Mouse (Mus musculus) heart, postnatal 10 days (tissue): ENCODE data around the gene 1700012A03Rik. TPM values are rescaled to one million over a fixed set of nuclear protein-coding genes. Genes with fewer than 3 reads are reported as not detected.
A peak's percentile ranks its signal among the peaks of the same experiment; 100 is the strongest.

ENCODE experiments used
- DNase-seq, 2 experiments: peaks; one replicate each; pipeline ENCODE4 v3.0.0; 2021
- intact Hi-C: fragments of 180-260 bp; cut with DNase I; formaldehyde crosslinking; loops from one replicate; pipeline ENCODE4 v1.15.1; 2025
- total RNA-seq, 2 experiments: library from RNA; stranded (reverse); gene quantifications; 2 replicates each; pipeline ENCODE4 v1.2.3; 2021

The 1700012A03Rik gene
- not detected for total RNA-seq

DNA sequence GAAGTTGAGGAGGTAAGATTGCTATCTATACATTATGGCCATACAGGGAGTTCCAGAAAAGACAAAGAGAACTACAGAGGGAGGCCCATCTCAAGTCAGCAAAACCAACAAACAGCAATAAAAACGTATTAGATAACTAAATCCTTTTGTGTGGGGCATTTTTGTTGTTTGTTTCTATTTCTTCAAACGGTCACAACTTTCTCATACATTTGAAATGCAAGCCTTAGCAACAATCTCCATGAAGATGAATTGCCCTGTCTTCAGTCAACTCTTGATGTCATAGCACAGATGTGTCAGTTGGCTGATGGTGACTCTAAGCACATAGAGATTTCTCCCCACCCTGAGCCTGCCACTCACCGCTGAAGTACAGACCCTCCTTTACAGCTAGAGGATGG, at the start of gene 1700012A03Rik:
TSS of gene 1700012A03Rik (plus strand) at position 296 of the 395 bp plus-strand sequence.
- intact Hi-C loops, result no loop called here
- DNase-seq, result no peak

DNA sequence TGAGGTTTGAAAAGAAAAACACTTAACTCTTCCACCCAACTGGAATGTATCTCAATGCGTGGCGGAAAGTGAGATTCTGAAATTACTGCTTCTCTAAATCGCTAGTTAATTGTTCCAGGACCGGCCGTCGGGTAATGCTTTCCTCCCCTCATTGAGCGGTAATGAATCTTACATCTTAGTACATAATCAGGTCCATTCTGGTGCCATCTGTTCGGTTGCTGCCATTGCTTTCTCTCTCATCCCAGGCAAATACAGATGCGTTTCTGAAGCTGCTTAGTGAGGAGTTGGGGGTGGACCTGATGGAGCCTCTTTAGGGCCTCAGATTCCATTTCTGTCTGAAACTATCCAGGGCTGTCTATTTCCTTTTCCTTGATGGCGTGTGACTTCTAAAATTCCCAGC, 45.8 kb upstream of the 1700012A03Rik start:
- intact Hi-C loops, result no loop called here

DNA sequence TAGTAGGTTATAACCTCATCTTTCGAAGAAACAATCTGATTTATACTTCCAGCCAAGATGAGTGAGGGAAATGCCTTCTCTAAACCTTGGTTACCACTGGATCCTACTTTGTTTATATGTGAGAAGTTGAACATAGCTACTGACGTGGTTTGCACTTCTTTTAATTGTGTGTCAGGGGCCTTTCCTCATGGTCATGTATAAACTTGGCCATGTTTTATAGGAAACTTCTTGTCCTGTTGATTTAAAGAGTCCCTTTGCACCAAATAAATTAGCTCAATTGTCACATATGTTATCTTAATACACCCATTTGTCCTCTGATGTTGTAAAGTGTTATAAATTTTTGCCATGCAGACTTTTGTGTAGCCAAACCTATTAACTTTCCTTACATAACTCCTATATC, 44.1 kb upstream of the 1700012A03Rik start:
- no peak for DNase-seq
- intact Hi-C loops, result no loop called here

More for the DNA sequence above, 45.8 kb upstream of the 1700012A03Rik start:
- DNase-seq, result no peak

DNA sequence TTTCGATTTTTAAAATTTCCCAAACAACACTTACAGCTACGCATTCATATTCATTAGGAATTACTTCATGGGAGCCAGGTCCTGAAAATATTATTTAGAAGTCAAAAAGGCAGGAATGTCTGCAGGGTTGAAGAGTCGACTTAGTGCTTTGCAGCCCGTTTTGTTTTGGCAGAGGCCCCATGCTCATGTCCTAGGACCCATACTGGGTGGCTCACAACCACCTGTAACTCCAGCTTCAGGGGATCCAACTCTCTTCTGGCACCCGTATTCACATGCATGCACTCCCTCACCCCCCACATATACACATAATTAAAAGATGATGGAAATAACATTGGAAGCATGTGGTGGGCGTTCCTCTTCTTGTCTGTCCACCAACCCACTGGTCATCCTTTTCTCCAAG, 43.7 kb upstream of the 1700012A03Rik start:
- intact Hi-C loops, result no loop called here
- DNase-seq, result no peak

DNA sequence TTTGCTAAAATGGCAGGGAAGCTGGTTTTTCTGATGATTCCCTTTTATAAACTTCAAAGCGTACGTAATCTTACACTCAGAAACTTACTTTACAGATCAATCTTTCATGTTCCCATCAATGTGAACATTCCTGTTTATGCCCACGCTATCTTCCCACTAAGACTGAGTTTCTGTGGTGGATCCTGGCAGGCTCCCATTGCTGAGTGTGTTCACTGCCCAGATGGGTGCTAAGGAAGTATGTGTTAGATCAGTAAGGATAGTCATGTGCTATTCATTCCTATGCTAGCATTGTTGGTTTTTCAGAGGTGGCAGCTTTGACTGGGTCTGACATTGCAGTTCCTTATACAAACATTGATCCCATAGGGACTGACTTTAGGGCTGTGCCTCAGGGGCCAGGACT, 42.7 kb upstream of the 1700012A03Rik start:
- no peak for DNase-seq
- intact Hi-C loops, result no loop called here

DNA sequence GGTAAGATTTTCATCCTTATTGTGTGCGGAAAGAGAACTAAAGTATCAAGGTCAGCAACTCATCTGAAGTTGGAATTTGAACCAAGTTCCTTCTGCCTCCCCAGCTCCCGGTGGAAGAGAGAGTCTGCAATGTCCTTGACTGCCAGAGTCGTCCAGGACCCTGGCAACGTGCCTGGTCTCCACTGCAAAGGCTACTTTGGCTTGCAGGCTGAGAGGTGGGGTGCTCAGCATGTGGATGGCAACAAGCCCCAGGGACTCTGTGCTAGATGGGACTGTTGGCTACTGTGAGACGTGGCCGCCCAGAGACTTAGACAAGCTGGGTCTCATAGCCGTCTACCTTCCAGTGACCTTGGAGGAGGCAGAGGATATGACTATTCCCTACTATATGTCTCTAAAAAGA, 33.2 kb upstream of the 1700012A03Rik start:
- intact Hi-C loops, result loop anchor here (5.0 kb wide), 1 partner anchor 575 kb away; no protein-coding TSS in a partner anchor
- peak; percentile 55 to 71 for DNase-seq

DNA sequence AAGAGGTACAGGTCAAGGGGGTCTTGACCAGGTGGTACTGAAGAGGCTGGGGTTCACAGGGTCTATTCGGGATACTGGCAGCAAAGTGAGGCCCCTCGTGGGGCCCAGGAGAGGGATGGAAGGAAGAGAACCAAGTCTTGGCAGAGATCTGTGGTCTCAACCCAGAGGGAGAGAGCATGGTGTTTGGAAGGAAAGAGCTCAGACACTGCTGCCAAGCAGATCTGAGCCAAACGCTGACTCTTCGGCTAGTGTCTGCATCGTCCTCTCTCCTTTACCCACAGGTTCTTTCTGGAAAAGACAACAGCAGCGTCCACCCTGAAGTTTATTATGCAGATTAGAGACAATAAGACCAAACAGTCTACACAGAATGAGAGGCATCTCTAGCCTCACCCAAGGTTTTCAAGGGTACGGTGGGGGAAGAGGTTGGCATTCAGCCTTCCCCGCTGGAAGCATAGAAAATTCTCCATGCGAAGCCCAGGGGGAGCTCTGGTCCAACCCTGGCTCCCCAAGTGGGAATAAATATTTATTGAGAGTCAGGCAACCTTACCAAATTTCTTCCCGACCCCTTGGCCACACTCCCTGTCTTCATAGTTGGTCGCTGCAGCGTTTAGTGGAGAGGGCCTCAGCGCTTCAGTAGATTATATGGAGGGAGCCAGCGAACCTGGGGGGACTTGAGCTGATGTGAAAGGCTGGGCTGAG, 32.5 kb upstream of the 1700012A03Rik start:
- DNase-seq, result peak; percentile 16

DNA sequence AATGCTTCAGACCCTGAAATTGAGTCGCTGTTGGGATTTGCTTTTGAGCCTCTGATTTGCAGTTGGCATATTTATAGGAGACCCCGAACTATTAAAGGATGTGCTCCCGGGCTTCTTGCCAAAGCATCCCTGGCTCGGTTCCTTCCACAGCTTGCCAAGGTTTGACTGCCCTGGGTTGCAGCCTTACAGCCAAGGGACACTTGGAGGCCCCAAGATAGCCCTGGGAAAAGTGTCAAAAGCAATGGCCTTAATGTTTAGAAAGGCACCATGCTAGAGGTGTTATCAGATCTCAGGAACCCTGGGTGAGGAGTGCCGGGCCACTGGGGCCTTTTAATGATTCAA, 32.0 kb upstream of the 1700012A03Rik start:
- peak; percentile 77 to 83 for DNase-seq
- intact Hi-C loops, result loop anchor here (5.0 kb wide), 1 partner anchor 574 kb away; no protein-coding TSS in a partner anchor

More for the DNA sequence above, 32.5 kb upstream of the 1700012A03Rik start:
- intact Hi-C loops, result loop anchor here (5.0 kb wide), 1 partner anchor 575 kb away; no protein-coding TSS in a partner anchor

DNA sequence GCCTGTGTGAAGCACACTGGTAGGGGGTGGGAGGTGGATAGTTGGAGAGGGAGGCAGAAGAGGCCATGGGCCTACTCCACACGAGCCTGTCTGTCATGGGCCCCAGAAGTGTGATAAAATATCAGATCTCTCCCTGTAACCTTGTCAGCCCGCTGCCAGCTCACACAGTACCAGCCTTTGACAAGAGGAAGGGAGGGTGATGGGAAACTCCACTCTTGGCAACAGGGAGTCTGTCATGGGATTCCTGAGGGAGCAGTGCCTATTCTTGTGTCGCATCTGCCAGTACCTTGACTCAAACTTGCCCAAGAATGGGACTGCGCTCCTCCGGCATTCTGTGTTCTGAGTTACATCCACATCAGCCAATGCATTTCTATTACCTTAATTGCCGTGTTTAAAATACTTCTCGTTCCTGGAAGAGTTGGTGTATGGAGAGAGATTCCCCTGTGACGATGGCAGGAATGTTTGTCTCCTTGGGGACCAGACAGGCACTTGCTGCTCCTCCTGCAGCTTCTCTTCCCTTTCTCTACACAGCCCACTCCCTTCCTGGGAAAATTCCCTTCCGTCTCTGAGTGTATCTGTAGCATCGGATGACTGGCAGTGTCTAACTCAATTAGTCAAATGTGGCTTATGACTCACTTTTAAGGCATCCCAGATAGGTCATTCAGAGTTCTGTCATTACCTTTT, 28.1 kb upstream of the 1700012A03Rik start:
- intact Hi-C loops, result no loop called here
- DNase-seq, result peak; percentile 5 to 6

DNA sequence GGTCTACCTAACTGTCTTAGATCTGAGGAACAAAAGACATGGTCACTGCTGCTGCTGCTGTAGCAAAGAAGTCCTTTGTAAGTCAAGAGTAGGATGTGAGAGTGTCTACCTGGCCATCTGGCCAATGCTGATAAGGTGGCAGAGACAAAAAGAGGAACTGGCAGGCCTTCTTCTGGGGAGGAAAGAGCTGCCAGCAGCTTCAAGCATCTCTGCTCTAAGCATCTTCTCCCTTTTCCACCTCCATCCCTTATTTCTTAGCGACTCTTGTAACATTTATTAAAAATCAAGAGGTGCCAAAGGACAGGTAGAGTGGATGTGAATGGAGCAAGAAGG, 27.5 kb upstream of the 1700012A03Rik start:
- intact Hi-C loops, result no loop called here

DNA sequence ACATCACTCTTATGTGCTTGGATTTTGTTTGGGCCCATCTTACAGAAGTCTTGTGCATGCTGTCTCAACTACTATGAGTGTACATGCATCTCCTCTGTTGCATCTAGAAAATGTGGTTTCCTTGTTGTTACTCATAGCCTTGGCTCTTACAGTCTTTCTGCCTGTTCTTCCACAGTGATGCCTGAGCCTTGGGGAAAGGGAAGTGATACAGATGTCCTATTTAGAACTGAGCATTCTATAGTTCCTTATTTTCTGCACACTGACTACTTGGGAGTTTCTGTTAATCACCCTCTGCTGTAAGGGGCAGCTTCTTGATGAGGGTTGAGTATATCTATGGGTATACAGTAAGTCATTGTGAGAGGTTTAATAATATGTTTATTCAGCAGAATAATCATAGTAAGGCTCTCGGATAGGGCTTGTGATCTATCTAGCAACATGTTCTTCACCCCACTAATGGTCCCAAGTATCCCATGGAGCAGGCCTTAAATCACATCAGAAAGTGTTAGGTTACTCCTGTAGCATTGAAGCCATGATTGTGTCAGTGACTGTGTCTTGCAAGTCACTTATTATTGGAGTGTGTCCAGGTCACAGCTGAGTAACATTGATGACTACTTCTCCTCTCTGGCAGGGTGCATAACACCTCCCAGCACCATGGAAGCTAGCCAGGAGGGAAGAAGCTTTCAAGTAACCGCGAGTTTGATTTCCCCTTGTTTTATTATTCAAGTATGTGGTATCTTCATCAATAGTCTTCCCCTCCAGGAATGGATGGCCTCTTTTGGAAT, 21.6 kb upstream of the 1700012A03Rik start:
- intact Hi-C loops, result no loop called here
- DNase-seq, result no peak

More for the DNA sequence above, 27.5 kb upstream of the 1700012A03Rik start:
- DNase-seq, result no peak

DNA sequence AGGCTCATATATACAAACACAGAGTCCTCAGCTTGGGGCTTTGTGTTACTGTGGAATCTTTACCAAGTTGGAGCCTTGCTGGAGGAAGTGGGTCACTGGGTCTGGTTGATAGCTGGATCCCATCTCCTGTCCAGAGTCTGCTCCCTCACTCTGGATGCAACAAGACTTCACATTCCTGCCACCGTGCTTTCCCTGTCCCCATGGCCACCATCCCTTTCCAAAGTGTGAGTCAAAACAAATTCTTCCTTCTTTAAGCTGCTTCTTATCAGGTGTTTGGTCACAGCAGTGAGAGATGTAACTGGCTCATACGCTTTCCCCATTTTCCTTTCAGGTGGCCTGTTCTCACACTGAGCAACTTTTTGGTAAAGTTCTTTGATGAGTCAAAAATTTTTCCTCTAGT, 15.8 kb upstream of the 1700012A03Rik start:
- intact Hi-C loops, result no loop called here
- DNase-seq, result no peak

DNA sequence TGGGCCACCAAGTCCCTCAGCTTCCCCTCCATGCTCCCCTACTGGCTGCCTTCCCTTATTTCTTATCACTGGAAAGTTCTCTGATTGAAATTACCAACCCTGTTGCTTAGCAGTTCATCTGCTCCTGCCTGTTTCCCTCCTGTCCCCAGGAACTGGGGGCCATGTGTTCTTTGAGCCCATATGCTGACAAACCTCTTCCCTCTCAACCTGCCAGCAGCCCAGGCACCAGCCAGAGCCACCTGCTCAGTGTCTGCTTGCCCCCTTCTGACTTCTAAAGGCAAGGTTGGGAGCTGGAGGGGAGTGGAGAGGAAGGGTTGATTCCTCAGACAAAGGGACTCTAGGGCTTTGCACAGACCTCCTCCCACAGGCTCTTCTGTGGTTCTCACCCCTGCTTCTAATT, 4.7 kb upstream of the 1700012A03Rik start:
- DNase-seq, result no peak
- intact Hi-C loops, result no loop called here

DNA sequence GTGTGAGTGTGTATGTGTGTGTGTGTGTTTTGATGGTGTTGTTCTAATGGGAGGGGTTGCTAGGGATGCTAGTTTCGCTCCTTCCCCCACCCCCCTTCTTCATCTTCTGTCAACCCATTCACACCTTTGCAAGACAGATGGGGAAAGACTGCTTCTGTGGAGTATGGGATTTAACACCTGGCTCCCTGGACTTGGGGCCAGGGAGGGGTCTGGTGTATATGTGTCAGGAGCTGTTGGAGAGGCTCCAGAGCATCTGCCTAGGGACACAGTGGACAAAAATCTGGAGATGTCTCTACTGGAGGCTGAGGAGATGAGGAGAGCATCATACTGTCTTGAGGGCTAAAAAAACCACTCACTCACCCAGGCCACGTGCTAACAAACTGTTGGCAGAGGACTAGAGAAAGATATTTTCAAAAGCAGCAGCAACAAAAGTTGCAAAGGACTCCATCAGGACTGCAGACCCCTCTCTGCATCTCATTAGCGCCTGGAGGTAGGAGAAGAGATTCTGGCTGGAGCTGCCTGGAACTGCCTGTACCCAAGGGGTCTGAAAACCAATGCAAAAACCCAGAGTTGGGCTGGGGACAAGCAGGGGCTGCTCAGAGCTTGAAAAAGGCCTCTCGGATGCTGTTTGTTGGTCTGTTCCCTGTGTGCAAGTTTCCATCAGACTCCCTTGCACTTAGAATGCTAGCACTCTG, 643 bp upstream of the 1700012A03Rik start:
- DNase-seq, result no peak
- intact Hi-C loops, result no loop called here

DNA sequence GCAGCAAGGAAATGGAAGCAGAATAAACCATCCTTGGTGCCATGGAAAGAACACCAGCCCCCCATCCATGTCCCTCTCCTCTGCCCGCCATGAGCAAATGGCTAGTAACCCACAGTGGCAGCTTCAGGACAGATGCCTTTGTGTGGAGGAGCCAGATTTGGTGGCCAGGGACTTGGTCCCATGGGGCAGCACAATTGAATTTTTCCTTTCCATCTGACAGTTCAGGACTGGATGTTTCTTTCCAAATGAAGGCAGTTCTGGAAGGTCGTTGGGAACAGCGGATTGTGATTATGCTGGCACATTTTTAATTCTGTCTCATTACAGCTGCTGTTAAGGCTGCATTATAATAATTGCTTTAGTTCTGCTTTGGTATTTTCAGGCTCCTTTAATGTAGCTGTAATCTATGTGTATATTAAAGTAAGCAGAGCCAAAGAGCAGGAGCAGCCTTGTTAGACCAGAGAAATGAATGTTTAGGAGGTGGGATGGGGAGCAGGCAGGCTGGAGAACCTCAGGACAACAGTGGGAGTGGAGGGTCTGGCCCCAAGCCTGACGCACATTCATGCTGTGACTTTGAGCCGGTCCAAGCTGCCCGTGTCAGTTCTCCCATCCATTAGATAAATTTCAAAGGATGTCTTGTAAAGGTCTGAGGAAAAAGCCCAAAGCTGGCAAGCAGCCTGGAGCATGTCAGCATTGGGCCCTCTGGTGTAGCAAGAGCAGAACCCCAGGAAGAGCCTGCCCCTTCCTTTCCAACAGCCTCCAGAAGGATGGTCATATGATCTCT, 2.3 kb downstream of the 1700012A03Rik start:
- intact Hi-C loops, result no loop called here
- peak in 1 of 2 experiments; percentile 12 for DNase-seq

DNA sequence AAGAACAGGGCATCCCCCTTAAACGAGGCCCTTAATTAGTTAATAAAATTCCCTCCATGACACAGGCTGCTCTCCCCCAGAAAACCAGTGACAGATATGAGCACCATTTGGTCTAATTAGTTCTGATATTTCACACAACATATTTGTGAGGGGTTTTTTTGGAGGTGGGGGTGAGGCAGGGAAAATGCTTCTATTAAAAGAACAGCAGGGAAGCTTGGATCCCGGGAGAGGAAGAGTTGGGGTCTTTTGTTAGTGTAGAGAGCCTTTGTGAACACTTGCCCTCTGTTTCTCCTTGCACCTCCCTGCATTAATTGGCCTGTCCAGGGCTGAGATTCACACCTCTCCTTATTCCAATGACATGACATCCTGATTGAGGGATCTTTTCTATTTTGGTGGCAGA, 6.5 kb downstream of the 1700012A03Rik start:
- intact Hi-C loops, result no loop called here

DNA sequence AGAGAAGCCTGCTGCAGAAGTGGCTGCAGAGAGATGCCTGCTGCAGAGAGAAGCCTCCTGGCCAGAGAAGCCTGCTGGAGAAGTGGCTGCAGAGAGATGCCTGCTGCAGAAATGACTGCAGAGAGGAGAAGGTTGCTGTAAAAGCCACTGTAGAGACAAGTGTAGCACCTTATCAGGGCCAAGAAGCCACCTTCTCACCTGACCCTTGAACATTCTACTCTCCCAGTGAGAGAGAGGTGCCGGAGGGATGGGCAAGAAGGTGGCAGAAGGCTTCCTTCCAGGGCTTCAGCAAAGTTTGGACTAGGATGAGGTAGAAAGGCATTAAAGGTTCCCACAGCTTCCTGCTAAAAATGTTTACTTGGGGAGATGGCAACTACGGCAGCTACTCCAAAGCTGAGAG, 8.5 kb downstream of the 1700012A03Rik start:
- DNase-seq, result no peak
- intact Hi-C loops, result no loop called here

More for the DNA sequence above, 6.5 kb downstream of the 1700012A03Rik start:
- no peak for DNase-seq

DNA sequence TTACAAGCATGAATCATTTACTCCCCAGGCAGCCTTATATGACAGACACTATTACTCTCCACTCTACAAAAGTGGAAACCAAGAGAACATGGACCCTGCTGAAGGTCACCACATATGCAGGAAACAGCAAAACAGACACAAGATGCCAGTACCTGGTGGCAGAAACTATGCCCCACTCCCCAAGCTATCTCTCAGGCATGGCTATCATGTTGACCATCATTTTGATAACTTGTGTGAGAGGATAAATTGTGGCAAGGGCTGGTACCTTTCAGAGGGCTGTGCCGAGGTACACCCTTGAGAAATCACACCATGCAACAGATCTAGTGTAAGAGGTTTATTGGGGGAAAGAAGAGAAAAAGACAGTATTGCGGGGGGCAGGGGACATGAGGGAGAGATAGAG, 10.6 kb downstream of the 1700012A03Rik start:
- intact Hi-C loops, result no loop called here
- DNase-seq, result no peak

DNA sequence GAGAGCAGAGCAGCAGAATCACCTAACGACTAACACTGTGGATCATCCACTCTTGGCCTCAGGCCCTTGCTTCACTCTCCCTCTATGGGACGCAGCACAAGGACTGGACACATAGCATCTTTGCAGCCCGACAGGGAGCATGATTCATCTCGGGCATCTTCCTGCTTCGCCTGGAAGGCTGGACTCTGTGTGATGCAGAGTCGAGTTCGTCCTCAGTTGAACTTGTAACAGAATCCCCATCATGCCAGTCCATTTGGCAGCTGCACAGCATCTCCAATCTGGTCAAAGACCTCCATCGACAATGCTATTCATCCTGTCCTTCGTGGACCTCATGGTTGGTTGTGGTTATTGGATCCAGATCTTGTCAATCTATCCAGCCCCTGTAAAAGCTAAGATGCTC, 11.2 kb downstream of the 1700012A03Rik start:
- intact Hi-C loops, result no loop called here
- no peak for DNase-seq
